Mouse (Mus musculus) brain, embryonic 18.5 days (tissue): ENCODE results near the gene Baz2b.
"Not testable (repeated sequence)": the region's sequence is repeated elsewhere in the genome, so short reads cannot be mapped to it uniquely, and the experiment has no call there.

Experiments
- DNase-seq: peaks from one replicate; pipeline ENCODE4 v3.0.0-alpha.2; 2012; ENCODE audit warnings: low read depth, low spot score

The Baz2b gene

GRCm38 (mm10) chr2:60090280-60090679 lies 119.4 kb downstream of the Baz2b start:
- DNase-seq: no peak

- DNase-seq: no peak
These were observed 120.0 kb downstream of the Baz2b start for GRCm38 (mm10) chr2:60089528-60090247.

DNA sequence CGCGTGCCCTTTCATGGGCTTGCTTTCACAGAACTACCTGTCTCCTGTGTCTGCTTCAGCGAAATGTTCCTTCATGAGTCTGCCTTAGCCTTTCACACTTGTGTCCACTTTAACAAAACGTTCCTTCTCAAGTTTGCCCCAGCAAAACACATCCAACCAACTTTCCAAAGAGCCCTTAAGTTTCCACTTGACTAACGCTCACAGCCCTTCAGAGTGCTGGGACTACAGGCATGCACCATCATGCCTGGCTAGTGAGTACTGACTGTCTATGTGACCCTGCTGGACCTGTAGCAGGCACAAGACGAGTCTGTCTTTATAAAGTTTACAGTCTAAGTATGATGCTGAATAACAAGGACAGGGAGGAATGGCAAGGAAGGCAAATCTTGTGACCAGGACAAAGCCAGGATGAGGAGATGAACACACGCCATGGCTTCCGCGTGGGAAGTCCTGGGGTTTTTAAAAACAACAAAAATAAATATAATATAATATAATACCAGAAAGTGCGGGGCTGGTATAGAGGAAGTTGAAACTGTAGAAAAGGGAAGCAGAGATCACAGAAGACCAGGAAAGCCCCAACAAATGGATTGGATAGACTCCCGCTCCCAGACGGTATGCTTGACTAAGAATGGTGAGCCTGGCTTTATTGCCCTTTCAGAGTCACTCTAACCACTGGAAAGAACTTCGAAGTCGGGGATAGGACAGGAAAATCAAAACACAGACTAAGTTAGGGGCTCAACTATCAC lies 120.7 kb downstream of the Baz2b start:
- no peak for DNase-seq

DNA sequence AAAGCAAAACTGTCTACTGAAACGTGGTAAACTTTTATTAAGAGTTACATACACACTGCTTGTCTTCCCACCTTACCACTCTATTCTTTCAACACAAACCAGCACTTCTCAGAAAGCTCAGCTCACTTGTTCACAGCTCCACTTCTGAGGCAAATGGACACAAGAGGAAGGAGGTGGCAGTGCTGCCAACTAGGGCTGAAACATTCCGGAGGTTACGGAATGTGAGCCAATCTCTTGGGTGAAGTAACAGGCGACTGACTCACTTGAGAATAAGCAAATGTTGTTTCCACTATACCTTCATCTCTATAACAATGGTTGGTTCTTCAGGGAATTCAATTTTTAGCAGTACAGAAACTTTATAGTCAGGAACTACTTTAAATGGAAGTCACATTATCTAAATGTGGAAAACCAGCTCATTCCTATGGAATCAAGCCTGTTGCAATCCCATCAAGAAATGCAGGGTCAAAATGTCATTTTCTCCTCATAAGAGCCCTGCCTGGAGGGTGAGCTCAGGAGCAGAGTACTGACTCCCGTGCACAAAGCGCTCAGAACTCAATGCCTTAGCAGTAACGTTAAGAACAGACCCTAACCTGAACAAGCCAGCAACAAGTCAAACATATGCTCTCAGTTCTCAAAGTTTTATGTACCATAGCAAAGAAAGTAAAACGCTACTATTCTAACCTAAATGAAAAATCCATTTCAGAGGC lies 123.3 kb downstream of the Baz2b start:
- DNase-seq: no peak

GRCm38 (mm10) chr2:60084823-60085222 lies 124.8 kb downstream of the Baz2b start:
- no peak for DNase-seq

DNA sequence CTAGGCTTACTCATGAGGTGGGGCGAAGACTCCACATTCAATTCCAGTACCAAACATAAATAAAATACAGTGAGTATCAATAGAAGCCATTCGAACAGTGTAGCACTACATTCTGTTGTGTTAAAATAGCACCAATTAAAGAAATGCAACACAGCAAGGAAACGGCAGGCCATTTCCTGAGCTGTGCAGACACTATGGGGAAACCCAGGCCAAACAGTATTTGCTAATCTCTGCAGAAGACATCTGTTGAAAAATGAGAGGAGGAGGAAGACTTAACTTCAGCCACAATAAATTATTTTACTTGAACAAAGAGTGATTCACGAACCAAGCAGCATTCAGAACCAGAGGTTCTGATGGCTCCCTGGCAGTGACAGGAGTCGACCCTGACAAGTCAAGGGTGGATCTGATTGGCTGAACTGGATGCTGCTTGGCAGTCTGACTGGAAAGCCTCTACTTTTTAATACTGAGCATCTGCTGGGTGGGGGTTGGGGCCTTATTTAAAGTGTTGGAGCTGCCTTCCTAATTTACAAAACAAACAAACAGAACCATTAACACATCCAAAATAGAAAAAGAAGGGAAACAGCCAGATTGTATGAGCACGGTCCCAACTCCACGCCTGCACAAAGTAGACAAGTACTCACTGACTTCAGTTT lies 126.5 kb downstream of the Baz2b start:
- peak; percentile 30 for DNase-seq

GRCm38 (mm10) chr2:60082225-60082624 lies 127.4 kb downstream of the Baz2b start:
- no peak for DNase-seq

- no peak for DNase-seq
These were observed 128.8 kb downstream of the Baz2b start for GRCm38 (mm10) chr2:60080831-60081230.

- DNase-seq: no peak
These were observed 132.0 kb downstream of the Baz2b start for GRCm38 (mm10) chr2:60077631-60078030.

DNA sequence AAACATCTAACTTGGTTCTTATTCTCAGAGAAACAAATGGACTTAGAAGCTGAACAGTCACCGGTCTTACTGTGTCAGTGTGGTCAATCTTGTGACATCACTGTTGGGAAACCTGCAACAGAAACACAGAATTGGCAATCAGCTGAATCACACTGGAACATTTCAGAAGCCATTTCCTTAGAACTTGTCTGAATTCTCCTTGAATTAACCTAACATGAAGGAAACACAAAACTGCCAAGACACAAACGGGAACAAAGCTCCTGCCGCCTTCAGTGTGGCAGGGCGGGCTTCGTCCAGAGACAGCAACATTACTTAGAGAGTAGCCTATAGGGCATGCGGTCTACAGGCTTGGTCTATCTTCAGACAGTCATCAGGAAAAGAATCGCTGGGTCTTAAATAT lies 132.8 kb downstream of the Baz2b start:
- no peak for DNase-seq

- no peak for DNase-seq
These were observed 133.6 kb downstream of the Baz2b start for GRCm38 (mm10) chr2:60076025-60076424.

GRCm38 (mm10) chr2:60073798-60074197 lies 135.8 kb downstream of the Baz2b start:
- not testable (repeated sequence) for DNase-seq

DNA sequence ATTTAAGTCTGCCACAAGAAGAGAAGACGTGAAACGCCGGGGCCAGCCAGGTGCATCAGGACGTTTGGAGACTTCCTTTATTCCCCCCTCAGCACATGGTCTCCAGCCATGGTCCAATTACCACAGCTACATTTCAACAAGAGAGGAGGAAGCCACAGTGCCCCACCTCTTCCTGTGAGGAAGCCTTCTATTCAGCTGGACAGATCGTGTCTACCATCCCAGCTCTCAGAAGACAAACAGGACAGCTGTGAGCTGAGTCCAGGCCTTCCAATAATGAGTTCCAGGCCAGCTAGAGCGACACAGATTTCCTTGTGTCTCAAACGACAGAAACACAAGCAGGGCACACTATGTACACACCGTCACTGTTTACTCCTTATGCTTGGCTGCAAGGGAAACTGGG lies 137.8 kb downstream of the Baz2b start:
- DNase-seq: no peak

GRCm38 (mm10) chr2:60070938-60071337 lies 138.7 kb downstream of the Baz2b start:
- DNase-seq: no peak

DNA sequence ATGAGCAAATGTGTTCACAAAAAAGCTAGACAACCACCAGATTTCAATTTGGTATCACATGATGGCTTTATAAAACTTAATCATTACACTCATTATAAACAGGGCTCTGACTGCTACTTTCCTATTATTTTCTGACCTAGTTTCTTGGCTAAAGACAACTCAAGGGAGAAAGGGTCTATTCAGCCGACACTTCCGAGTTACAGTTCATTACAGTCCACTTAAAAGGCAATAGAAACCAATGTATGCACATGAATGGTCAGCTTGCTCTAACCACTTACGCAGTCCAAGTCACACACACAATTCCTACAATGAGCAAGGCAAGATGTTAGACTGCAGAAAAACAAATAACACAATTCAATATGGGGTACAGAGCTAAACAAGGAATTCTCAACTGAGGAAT lies 141.2 kb downstream of the Baz2b start:
- DNase-seq: no peak

- DNase-seq: no peak
These were observed 144.2 kb downstream of the Baz2b start for GRCm38 (mm10) chr2:60065415-60065814.

DNA sequence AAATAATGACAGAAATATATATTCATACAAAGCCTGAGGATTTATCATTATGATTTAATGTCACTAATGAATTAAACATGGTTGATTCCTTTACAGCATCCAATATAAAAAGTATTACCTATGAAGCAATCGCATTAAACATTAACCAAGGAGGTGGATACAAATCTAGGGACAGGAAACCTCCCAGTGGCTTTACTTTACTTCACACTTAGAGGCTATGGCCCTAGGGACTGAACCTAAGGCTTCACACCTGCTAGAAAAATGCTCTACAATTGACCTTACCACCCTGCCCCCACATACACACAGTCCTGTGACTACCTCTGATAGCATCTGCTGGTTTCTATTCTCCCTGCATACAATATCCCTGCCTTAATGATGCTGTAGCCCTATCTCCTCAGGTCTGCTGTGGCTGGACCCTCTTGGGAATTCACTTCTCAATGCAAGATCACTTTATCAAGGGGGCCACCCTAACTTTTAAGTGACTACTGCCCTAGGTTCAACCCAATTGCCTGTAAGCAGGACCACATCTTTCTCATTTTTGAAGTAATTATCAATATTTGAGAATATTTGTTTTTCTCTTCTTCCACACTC lies 149.4 kb downstream of the Baz2b start:
- no peak for DNase-seq

DNA sequence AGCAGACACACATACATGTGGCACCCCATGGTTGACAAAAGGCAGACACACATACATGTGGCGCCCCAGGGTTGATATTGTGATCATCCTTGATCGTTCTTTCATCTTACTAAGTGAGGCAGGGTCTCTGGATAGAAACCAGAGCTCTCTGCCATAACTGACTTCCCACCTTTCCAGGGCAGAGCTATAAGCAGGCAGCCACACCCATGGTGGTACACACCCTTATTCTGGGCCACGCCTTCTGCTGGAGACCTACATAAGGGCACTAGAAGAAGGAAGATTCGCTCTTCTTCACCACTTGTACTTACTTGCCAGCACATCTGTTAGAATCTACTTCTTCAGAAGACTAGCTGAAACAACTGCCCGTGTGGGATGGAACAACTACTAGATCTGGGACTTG lies 150.3 kb downstream of the Baz2b start:
- DNase-seq: no peak

DNA sequence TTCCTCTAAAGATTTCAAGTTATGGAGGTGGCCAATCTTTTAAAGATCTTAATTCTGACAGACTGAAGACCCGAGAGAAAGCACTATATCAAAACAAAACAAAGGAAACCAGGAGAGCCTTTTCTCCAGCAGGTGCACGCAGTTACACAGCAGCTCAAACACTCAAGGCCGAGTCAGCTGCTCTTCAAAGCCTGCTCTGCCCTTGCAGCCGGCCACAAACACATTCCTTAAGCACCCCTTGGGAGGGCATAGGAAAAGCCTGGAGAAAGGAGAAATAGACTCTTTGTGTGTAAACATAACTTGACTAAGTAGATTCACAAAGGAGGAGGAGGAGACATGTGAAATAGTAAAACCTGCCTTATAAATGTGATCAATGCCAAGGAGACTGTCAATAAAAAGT lies 153.6 kb downstream of the Baz2b start:
- no peak for DNase-seq

DNA sequence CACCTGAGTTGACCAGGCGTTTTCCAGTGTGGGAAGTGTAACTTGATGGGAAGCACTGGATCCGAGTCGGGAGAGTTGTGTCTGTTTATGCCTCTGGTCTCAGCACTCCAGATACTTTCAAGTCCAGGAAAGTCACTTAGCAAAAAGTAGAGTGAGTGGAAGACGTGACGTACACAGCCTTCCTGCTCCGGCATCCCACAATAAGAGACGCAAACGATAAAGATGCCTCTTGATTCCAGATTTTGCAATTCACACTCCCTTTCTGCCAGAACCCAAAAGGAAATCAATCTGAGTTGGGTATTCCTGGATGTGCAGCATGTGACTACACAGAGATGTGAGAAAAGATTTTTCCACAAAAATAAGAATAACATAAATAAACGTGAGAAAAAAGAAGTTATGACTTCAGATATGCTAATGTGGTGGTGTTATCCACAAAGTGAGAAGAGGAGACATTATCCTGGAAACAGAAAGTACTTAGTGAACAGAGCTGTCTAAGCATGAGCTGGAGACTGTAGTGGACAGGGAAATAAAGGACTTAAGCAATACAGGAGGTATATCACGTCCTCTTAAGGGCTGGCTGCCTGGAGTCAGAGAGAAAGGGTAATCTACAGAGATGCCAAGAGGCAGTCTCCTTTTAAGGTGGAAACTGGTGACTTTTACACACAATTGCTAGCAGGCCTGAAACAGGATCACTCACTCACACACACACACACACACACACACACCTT lies 154.7 kb downstream of the Baz2b start:
- DNase-seq: no peak
